Mouse (Mus musculus): ENCODE data around the gene Actr3b. TPM values are rescaled to one million over a fixed set of nuclear protein-coding genes. Genes with fewer than 3 reads are reported as not detected.

The Actr3b gene
- polyA plus RNA-seq, 1 experiment from 2014 or later, result 7.9 TPM

- H3K36me3 ChIP-seq, result no peaks in the 10 kb centered on the region
- H3K27ac ChIP-seq, result no peak overlapping the region
- no peaks in the 10 kb centered on the region for H3K9me3 ChIP-seq
- no peaks in the 10 kb centered on the region for H3K27me3 ChIP-seq (ENCODE audit: insufficient read depth, poor library complexity, severe bottlenecking)
- H3K4me1 ChIP-seq (replicated peaks), result peaks cover 11% of the 10 kb centered on the region
- H3K4me3 ChIP-seq, result no peak overlapping the region
- no peak for DNase-seq (ENCODE audit: low spot score)
- WGBS, result 56% methylated on average over 8 of the region's 8 CpGs
Observed at GRCm38 (mm10) chr5:25753556-25754235, 6.1 kb upstream of the Actr3b start.

GRCm38 (mm10) chr5:25754236-25754766 is 5.5 kb upstream of the Actr3b start:
- H3K27me3 ChIP-seq (ENCODE audit: insufficient read depth, poor library complexity, severe bottlenecking), result no peaks in the 10 kb centered on the region
- H3K9me3 ChIP-seq, result no peaks in the 10 kb centered on the region
- 22% methylated on average over 2 of the region's 2 CpGs for WGBS
- peaks cover 12% of the 10 kb centered on the region for H3K4me1 ChIP-seq (replicated peaks)
- no peak overlapping the region for H3K27ac ChIP-seq
- no peaks in the 10 kb centered on the region for H3K36me3 ChIP-seq
- H3K4me3 ChIP-seq, result no peak overlapping the region
- peak; percentile 11 for DNase-seq (ENCODE audit: low spot score)

- peaks cover 10% of the 10 kb centered on the region; the same call in 1 of the 2 replicates for H3K27me3 ChIP-seq (ENCODE audit: insufficient read depth, poor library complexity, severe bottlenecking)
- H3K9me3 ChIP-seq, result no peaks in the 10 kb centered on the region
- peaks cover 22% of the 10 kb centered on the region for H3K4me1 ChIP-seq (replicated peaks)
- WGBS, result 5% methylated on average over 10 of the region's 10 CpGs
- H3K27ac ChIP-seq, result peak overlapping the region; percentile 88
- no peaks in the 10 kb centered on the region for H3K36me3 ChIP-seq
- H3K4me3 ChIP-seq, result peak overlapping the region; percentile 87
- no peak for DNase-seq (ENCODE audit: low spot score)
Observed at GRCm38 (mm10) chr5:25760410-25760832, 624 bp downstream of the Actr3b start.

- Histone ChIP-seq H3K27me3 (ENCODE audit: insufficient read depth, poor library complexity, severe bottlenecking) (peaks cover 10% of the 10 kb centered on the region; the same call in 1 of the 2 replicates), H3K36me3 (no peaks in the 10 kb centered on the region), H3K9me3 (no peaks in the 10 kb centered on the region), H3K4me1 (replicated peaks) (peaks cover 22% of the 10 kb centered on the region), H3K4me3 (no peak overlapping the region), H3K27ac (no peak overlapping the region)
- no peak for DNase-seq (ENCODE audit: low spot score)
- WGBS, result 69% methylated on average over 3 of the region's 3 CpGs
Observed at GRCm38 (mm10) chr5:25760871-25761270, 1.1 kb downstream of the Actr3b start.

GRCm38 (mm10) chr5:25761850-25762249 is 2.1 kb downstream of the Actr3b start:
- Histone ChIP-seq H3K4me3 (no peak overlapping the region), H3K27ac (no peak overlapping the region), H3K27me3 (ENCODE audit: insufficient read depth, poor library complexity, severe bottlenecking) (peaks cover 10% of the 10 kb centered on the region; the same call in 1 of the 2 replicates), H3K36me3 (no peaks in the 10 kb centered on the region), H3K4me1 (replicated peaks) (peaks cover 22% of the 10 kb centered on the region), H3K9me3 (no peaks in the 10 kb centered on the region)
- WGBS, result 78% methylated on average over 2 of the region's 2 CpGs
- no peak for DNase-seq (ENCODE audit: low spot score)

- Histone ChIP-seq H3K9me3 (peaks cover 10% of the 10 kb centered on the region; the same call in 1 of the 2 replicates), H3K27me3 (ENCODE audit: insufficient read depth, poor library complexity, severe bottlenecking) (no peaks in the 10 kb centered on the region), H3K27ac (no peak overlapping the region), H3K36me3 (no peaks in the 10 kb centered on the region), H3K4me1 (replicated peaks) (no peaks in the 10 kb centered on the region), H3K4me3 (peak overlapping the region; percentile 31)
- DNase-seq (ENCODE audit: low spot score), result no peak
- 69% methylated on average over 17 of the region's 17 CpGs for WGBS
Observed at GRCm38 (mm10) chr5:25769006-25769405, 9.2 kb downstream of the Actr3b start.

GRCm38 (mm10) chr5:25769406-25769805 is 9.6 kb downstream of the Actr3b start:
- no peak for DNase-seq (ENCODE audit: low spot score)
- Histone ChIP-seq H3K4me1 (replicated peaks) (no peaks in the 10 kb centered on the region), H3K27me3 (ENCODE audit: insufficient read depth, poor library complexity, severe bottlenecking) (no peaks in the 10 kb centered on the region), H3K9me3 (peaks cover 10% of the 10 kb centered on the region; the same call in 1 of the 2 replicates), H3K36me3 (no peaks in the 10 kb centered on the region), H3K4me3 (no peak overlapping the region), H3K27ac (no peak overlapping the region)
- whole genome bisulfite sequencing, result 54% methylated on average over 2 of the region's 2 CpGs

- Histone ChIP-seq H3K27me3 (ENCODE audit: insufficient read depth, poor library complexity, severe bottlenecking) (no peaks in the 10 kb centered on the region), H3K27ac (no peak overlapping the region), H3K36me3 (no peaks in the 10 kb centered on the region), H3K4me3 (no peak overlapping the region), H3K4me1 (replicated peaks) (no peaks in the 10 kb centered on the region), H3K9me3 (peaks cover 10% of the 10 kb centered on the region; the same call in 1 of the 2 replicates)
- no peak for DNase-seq (ENCODE audit: low spot score)
- 91% methylated on average over 9 of the region's 9 CpGs for WGBS
Observed at GRCm38 (mm10) chr5:25772456-25772855, 12.7 kb downstream of the Actr3b start.

GRCm38 (mm10) chr5:25773921-25774790 is 14.4 kb downstream of the Actr3b start:
- Histone ChIP-seq H3K27me3 (ENCODE audit: insufficient read depth, poor library complexity, severe bottlenecking) (no peaks in the 10 kb centered on the region), H3K4me3 (no peak overlapping the region), H3K9me3 (peaks cover 10% of the 10 kb centered on the region; the same call in 1 of the 2 replicates), H3K4me1 (replicated peaks) (no peaks in the 10 kb centered on the region), H3K36me3 (no peaks in the 10 kb centered on the region), H3K27ac (no peak overlapping the region)
- WGBS, result 81% methylated on average over 13 of the region's 13 CpGs
- DNase-seq (ENCODE audit: low spot score), result no peak

- no peaks in the 10 kb centered on the region for H3K9me3 ChIP-seq
Observed at GRCm38 (mm10) chr5:25791570-25791969, 31.8 kb downstream of the Actr3b start.

GRCm38 (mm10) chr5:25797776-25798175 is 38.0 kb downstream of the Actr3b start:
- no peaks in the 10 kb centered on the region for H3K4me1 ChIP-seq (replicated peaks)
- no peaks in the 10 kb centered on the region for H3K9me3 ChIP-seq
- 91% methylated on average over 11 of the region's 11 CpGs for WGBS
- H3K27ac ChIP-seq, result no peak overlapping the region
- H3K36me3 ChIP-seq, result no peaks in the 10 kb centered on the region
- H3K27me3 ChIP-seq (ENCODE audit: insufficient read depth, poor library complexity, severe bottlenecking), result no peaks in the 10 kb centered on the region
- no peak for DNase-seq (ENCODE audit: low spot score)
- no peak overlapping the region for H3K4me3 ChIP-seq

More at GRCm38 (mm10) chr5:25791570-25791969, 31.8 kb downstream of the Actr3b start:
- Histone ChIP-seq H3K4me1 (replicated peaks) (no peaks in the 10 kb centered on the region), H3K27me3 (ENCODE audit: insufficient read depth, poor library complexity, severe bottlenecking) (no peaks in the 10 kb centered on the region), H3K4me3 (no peak overlapping the region), H3K36me3 (no peaks in the 10 kb centered on the region), H3K27ac (no peak overlapping the region)
- 92% methylated on average over 6 of the region's 6 CpGs for WGBS
- DNase-seq (ENCODE audit: low spot score), result no peak

- no peak for DNase-seq (ENCODE audit: low spot score)
- Histone ChIP-seq H3K4me1 (replicated peaks) (no peaks in the 10 kb centered on the region), H3K4me3 (no peak overlapping the region), H3K9me3 (no peaks in the 10 kb centered on the region), H3K27me3 (ENCODE audit: insufficient read depth, poor library complexity, severe bottlenecking) (no peaks in the 10 kb centered on the region), H3K27ac (no peak overlapping the region), H3K36me3 (no peaks in the 10 kb centered on the region)
- 79% methylated on average over 6 of the region's 6 CpGs for WGBS
Observed at GRCm38 (mm10) chr5:25800929-25801328, 41.1 kb downstream of the Actr3b start.

GRCm38 (mm10) chr5:25801744-25802143 is 41.9 kb downstream of the Actr3b start:
- WGBS, result 65% methylated on average over 4 of the region's 4 CpGs
- no peaks in the 10 kb centered on the region for H3K4me1 ChIP-seq (replicated peaks)
- H3K4me3 ChIP-seq, result no peak overlapping the region
- H3K36me3 ChIP-seq, result no peaks in the 10 kb centered on the region
- no peak for DNase-seq (ENCODE audit: low spot score)
- no peak overlapping the region for H3K27ac ChIP-seq
- no peaks in the 10 kb centered on the region for H3K9me3 ChIP-seq
- no peaks in the 10 kb centered on the region for H3K27me3 ChIP-seq (ENCODE audit: insufficient read depth, poor library complexity, severe bottlenecking)

Measured in hindbrain, embryonic 10.5 days (tissue).